Mouse (Mus musculus): ENCODE measurements around the gene Bend6.
A peak's percentile ranks its signal among the peaks of the same experiment; 100 is the strongest.
"Not testable (repeated sequence)": the region's sequence is repeated elsewhere in the genome, so short reads cannot be mapped to it uniquely, and the experiment has no call there.

Gene Bend6

GRCm38 (mm10) chr1:33906927-33907326, 689 bp downstream of the Bend6 start:
- no peak for DNase-seq (ENCODE audit: low spot score in 2 of 2)

- no peak for DNase-seq (ENCODE audit: low spot score in 2 of 2)
Measured at GRCm38 (mm10) chr1:33906216-33906615, 1.4 kb downstream of the Bend6 start.

- no peak for DNase-seq (ENCODE audit: low spot score in 2 of 2)
Measured at GRCm38 (mm10) chr1:33903587-33903986, 4.0 kb downstream of the Bend6 start.

- no peak for DNase-seq (ENCODE audit: low spot score in 2 of 2)
Measured at GRCm38 (mm10) chr1:33900175-33900574, 7.4 kb downstream of the Bend6 start.

GRCm38 (mm10) chr1:33898373-33898772, 9.2 kb downstream of the Bend6 start:
- no peak for DNase-seq (ENCODE audit: low spot score in 2 of 2)

- DNase-seq (ENCODE audit: low spot score in 2 of 2), result no peak
Measured at GRCm38 (mm10) chr1:33897426-33897825, 10.2 kb downstream of the Bend6 start.

- no peak for DNase-seq (ENCODE audit: low spot score in 2 of 2)
Measured at GRCm38 (mm10) chr1:33896666-33897065, 10.9 kb downstream of the Bend6 start.

GRCm38 (mm10) chr1:33896116-33896515, 11.5 kb downstream of the Bend6 start:
- no peak for DNase-seq (ENCODE audit: low spot score in 2 of 2)

GRCm38 (mm10) chr1:33892784-33893183, 14.8 kb downstream of the Bend6 start:
- no peak for DNase-seq (ENCODE audit: low spot score in 2 of 2)

GRCm38 (mm10) chr1:33883102-33883839, 24.3 kb downstream of the Bend6 start:
- peak; percentile 34 to 44 for DNase-seq (ENCODE audit: low spot score in 2 of 2)

GRCm38 (mm10) chr1:33878170-33878569, 29.4 kb downstream of the Bend6 start:
- no peak for DNase-seq (ENCODE audit: low spot score in 2 of 2)

GRCm38 (mm10) chr1:33876416-33876815, 31.2 kb downstream of the Bend6 start:
- DNase-seq (ENCODE audit: low spot score in 2 of 2), result no peak

- DNase-seq (ENCODE audit: low spot score in 2 of 2), result no peak
Measured at GRCm38 (mm10) chr1:33875691-33876090, 31.9 kb downstream of the Bend6 start.

GRCm38 (mm10) chr1:33873561-33873960, 34.1 kb downstream of the Bend6 start:
- DNase-seq (ENCODE audit: low spot score in 2 of 2), result no peak

- DNase-seq (ENCODE audit: low spot score in 2 of 2), result no peak
Measured at GRCm38 (mm10) chr1:33869437-33869836, 38.2 kb downstream of the Bend6 start.

GRCm38 (mm10) chr1:33869031-33869430, 38.6 kb downstream of the Bend6 start:
- no peak for DNase-seq (ENCODE audit: low spot score in 2 of 2)

GRCm38 (mm10) chr1:33846807-33847206, 60.8 kb downstream of the Bend6 start:
- no peak for DNase-seq (ENCODE audit: low spot score in 2 of 2)

GRCm38 (mm10) chr1:33843823-33844222, 63.8 kb downstream of the Bend6 start:
- no peak for DNase-seq (ENCODE audit: low spot score in 2 of 2)

- DNase-seq (ENCODE audit: low spot score in 2 of 2), result not testable (repeated sequence)
Measured at GRCm38 (mm10) chr1:33838952-33839351, 68.7 kb downstream of the Bend6 start.

GRCm38 (mm10) chr1:33830586-33830985, 77.0 kb downstream of the Bend6 start:
- no peak for DNase-seq (ENCODE audit: low spot score in 2 of 2)

- DNase-seq (ENCODE audit: low spot score in 2 of 2), result peak in 1 of 2 experiments; percentile 26
Measured at GRCm38 (mm10) chr1:33817931-33818330, 89.7 kb downstream of the Bend6 start.

- peak; percentile 89 to 91 for DNase-seq (ENCODE audit: low spot score in 2 of 2)
Measured at GRCm38 (mm10) chr1:33813868-33814794, 93.5 kb downstream of the Bend6 start, which contains the start of gene Zfp451. Gene Zfp451 (minus strand): TSS chr1:33814595.

- DNase-seq (ENCODE audit: low spot score in 2 of 2), result no peak
Measured at GRCm38 (mm10) chr1:33813495-33813867, 94.1 kb downstream of the Bend6 start.

All from right cerebral cortex, postnatal 36 days (tissue).